Mouse (Mus musculus): ENCODE results near the gene Tnfaip8l3. TPM values are rescaled to one million over a fixed set of nuclear protein-coding genes. Genes with fewer than 3 reads are reported as not detected.

Tnfaip8l3 gene
- polyA plus RNA-seq (2014; fragmentation: Illumina TruSeq; extraction: RNeasy Lipid Tissue Mini Kit (QIAGEN cat#74804)): 7.8 TPM

GRCm38 (mm10) chr9:54068032-54068649 lies at the start of gene Tnfaip8l3:
TSS of gene Tnfaip8l3 (minus strand) at chr9:54068388.

GRCm38 (mm10) chr9:53975122-53975518 lies 93.1 kb downstream of the Tnfaip8l3 start, which contains the start of gene Elmod1:
TSS of gene Elmod1 (minus strand) at chr9:53975301.

Other genes starting within 250 kb of the Tnfaip8l3 start
- gene Sln, start 218.2 kb downstream of the Tnfaip8l3 start, polyA plus RNA-seq (2014; fragmentation: Illumina TruSeq; extraction: RNeasy Lipid Tissue Mini Kit (QIAGEN cat#74804)): not detected
- 7.6 TPM for gene Elmod1, start 93.1 kb downstream of the Tnfaip8l3 start, polyA plus RNA-seq (2014; fragmentation: Illumina TruSeq; extraction: RNeasy Lipid Tissue Mini Kit (QIAGEN cat#74804))
- gene Cyp19a1, start 199.7 kb upstream of the Tnfaip8l3 start, polyA plus RNA-seq (2014; fragmentation: Illumina TruSeq; extraction: RNeasy Lipid Tissue Mini Kit (QIAGEN cat#74804)): 68.3 TPM
- 12.6 TPM for gene Gldn, start 218.1 kb upstream of the Tnfaip8l3 start, polyA plus RNA-seq (2014; fragmentation: Illumina TruSeq; extraction: RNeasy Lipid Tissue Mini Kit (QIAGEN cat#74804))